Mouse (Mus musculus) forebrain, embryonic 11.5 days (tissue): ENCODE measurements around the gene Clasp1. TPM values are rescaled to one million over a fixed set of nuclear protein-coding genes. Genes with fewer than 3 reads are reported as not detected.

Source experiments
- ATAC-seq: fragments of 200-750 bp; cut with Nextera tagmentation; replicated peaks from 2 replicates; pipeline ENCODE4 v1.8.0; 2017; ENCODE audit warnings: moderate TSS enrichment; ENCODE audit not compliant: low FRiP score
- DNase-seq: peaks from one replicate; pipeline ENCODE4 v3.0.0-alpha.2; 2017; ENCODE audit warnings: low spot score
- H3K27ac ChIP-seq: fragments of 300-500 bp; sonication (generic); 2 replicates; pipeline ENCODE4 v1.5.1; 2014; ENCODE audit warnings: low read depth, low read length
- H3K27me3 ChIP-seq: fragments of 300-500 bp; sonication (generic); 2 replicates; pipeline ENCODE4 v1.6.1; 2014; ENCODE audit warnings: mild to moderate bottlenecking, low read length, mixed read lengths; ENCODE audit not compliant: control insufficient read depth, insufficient read depth
- H3K36me3 ChIP-seq: fragments of 300-500 bp; sonication (generic); 2 replicates; pipeline ENCODE4 v1.6.1; 2014; ENCODE audit warnings: mild to moderate bottlenecking, low read length, moderate library complexity, mixed read lengths; ENCODE audit not compliant: control insufficient read depth, insufficient read depth
- H3K4me1 ChIP-seq: fragments of 300-500 bp; sonication (generic); replicated peaks from 2 replicates; pipeline ENCODE4 v1.6.1; 2014; ENCODE audit warnings: low read length, mixed read lengths; ENCODE audit not compliant: control insufficient read depth, insufficient read depth
- H3K4me2 ChIP-seq: fragments of 300-500 bp; sonication (generic); 2 replicates; pipeline ENCODE4 v1.6.1; 2014; ENCODE audit warnings: low read depth, mild to moderate bottlenecking, low read length, moderate library complexity, mixed read lengths; ENCODE audit not compliant: severe bottlenecking
- H3K4me3 ChIP-seq: fragments of 300-500 bp; sonication (generic); 2 replicates; pipeline ENCODE4 v1.5.1; 2014; ENCODE audit warnings: low read depth, low read length
- H3K9ac ChIP-seq: fragments of 300-500 bp; sonication (generic); 2 replicates; pipeline ENCODE4 v1.6.1; 2014; ENCODE audit warnings: low read length
- H3K9me3 ChIP-seq: fragments of 300-500 bp; sonication (generic); 2 replicates; pipeline ENCODE4 v1.6.1; 2016; ENCODE audit warnings: low read length, mixed read lengths; ENCODE audit not compliant: control insufficient read depth
- WGBS: fragments of 180-500 bp; shearing (Covaris S2); extraction: QIAGEN DNeasy Blood & Tissue Kit; methylation state at CpG from one replicate; pipeline ENCODE4 v1.1.7; 2014; 5-methylcytosine and 5-hydroxymethylcytosine counted together
- polyA plus RNA-seq: library from polyadenylated mRNA; unstranded; fragments of >200 nt; fragmentation: Nextera tagmentation; extraction: Ambion mirVana; gene quantifications from 2 replicates; pipeline ENCODE4 v1.2.1, GENCODE M21; 2014

The Clasp1 gene
- polyA plus RNA-seq, 1 experiment from 2014 or later = 136 TPM

- DNase-seq = peak; percentile 30
- Histone ChIP-seq H3K27me3 (no peaks in the 10 kb centered on the region), H3K9me3 (no peaks in the 10 kb centered on the region), H3K27ac (no peak overlapping the region), H3K36me3 (peaks cover 4% of the 10 kb centered on the region; the same call in 1 of the 2 replicates), H3K4me3 (no peak overlapping the region), H3K9ac (no peak overlapping the region), H3K4me2 (no peak overlapping the region), H3K4me1 (no peaks in the 10 kb centered on the region)
- ATAC-seq = no peak
- 93% methylated on average over 3 of the region's 3 CpGs for WGBS
These were observed 122.1 kb downstream of the Clasp1 start for GRCm38 (mm10) chr1:118510996-118511395.

GRCm38 (mm10) chr1:118511738-118512530 is 123.1 kb downstream of the Clasp1 start:
- no peak overlapping the region for H3K4me3 ChIP-seq
- peaks cover 4% of the 10 kb centered on the region; the same call in 1 of the 2 replicates for H3K36me3 ChIP-seq
- WGBS = 96% methylated on average over 8 of the region's 8 CpGs
- no peak overlapping the region for H3K9ac ChIP-seq
- H3K9me3 ChIP-seq = no peaks in the 10 kb centered on the region
- no peaks in the 10 kb centered on the region for H3K27me3 ChIP-seq
- DNase-seq = no peak
- no peak overlapping the region for H3K27ac ChIP-seq
- no peak overlapping the region for H3K4me2 ChIP-seq
- no peaks in the 10 kb centered on the region for H3K4me1 ChIP-seq
- no peak for ATAC-seq

GRCm38 (mm10) chr1:118516256-118516655 is 127.4 kb downstream of the Clasp1 start:
- Histone ChIP-seq H3K4me3 (no peak overlapping the region), H3K4me2 (no peak overlapping the region), H3K27me3 (no peaks in the 10 kb centered on the region), H3K27ac (no peak overlapping the region), H3K9ac (no peak overlapping the region), H3K36me3 (peaks cover 5% of the 10 kb centered on the region; the same call in 1 of the 2 replicates), H3K9me3 (no peaks in the 10 kb centered on the region), H3K4me1 (no peaks in the 10 kb centered on the region)
- no peak for ATAC-seq
- DNase-seq = peak; percentile 28
- WGBS = 87% methylated on average over 7 of the region's 7 CpGs

- 69% methylated on average over 6 of the region's 6 CpGs for WGBS
- Histone ChIP-seq H3K9ac (no peak overlapping the region), H3K4me1 (no peaks in the 10 kb centered on the region), H3K4me2 (no peak overlapping the region), H3K4me3 (no peak overlapping the region), H3K27me3 (no peaks in the 10 kb centered on the region), H3K27ac (no peak overlapping the region), H3K36me3 (peaks cover 10% of the 10 kb centered on the region; the same call in 1 of the 2 replicates), H3K9me3 (no peaks in the 10 kb centered on the region)
- no peak for ATAC-seq
- DNase-seq = no peak
These were observed 134.3 kb downstream of the Clasp1 start for GRCm38 (mm10) chr1:118523161-118523560.

GRCm38 (mm10) chr1:118525336-118525735 is 136.5 kb downstream of the Clasp1 start:
- DNase-seq (no peak), ATAC-seq (no peak)
- no peak overlapping the region for H3K9ac ChIP-seq
- H3K27me3 ChIP-seq = no peaks in the 10 kb centered on the region
- no peak overlapping the region for H3K4me3 ChIP-seq
- H3K36me3 ChIP-seq = peaks cover 17% of the 10 kb centered on the region; the same call in 1 of the 2 replicates
- no peak overlapping the region for H3K4me2 ChIP-seq
- WGBS = 88% methylated on average over 9 of the region's 9 CpGs
- no peak overlapping the region for H3K27ac ChIP-seq
- no peaks in the 10 kb centered on the region for H3K4me1 ChIP-seq
- no peaks in the 10 kb centered on the region for H3K9me3 ChIP-seq

GRCm38 (mm10) chr1:118529213-118529612 is 140.4 kb downstream of the Clasp1 start:
- no peak for DNase-seq
- Histone ChIP-seq H3K9me3 (no peaks in the 10 kb centered on the region), H3K27me3 (no peaks in the 10 kb centered on the region), H3K4me1 (no peaks in the 10 kb centered on the region), H3K27ac (no peak overlapping the region), H3K9ac (no peak overlapping the region), H3K4me2 (no peak overlapping the region), H3K36me3 (peaks cover 13% of the 10 kb centered on the region; the same call in 1 of the 2 replicates), H3K4me3 (no peak overlapping the region)
- no peak for ATAC-seq
- 83% methylated on average over 1 of the region's 1 CpGs for WGBS

GRCm38 (mm10) chr1:118531259-118531658 is 142.4 kb downstream of the Clasp1 start:
- 93% methylated on average over 3 of the region's 3 CpGs for WGBS
- DNase-seq (no peak), ATAC-seq (no peak)
- H3K4me2 ChIP-seq = no peak overlapping the region
- no peaks in the 10 kb centered on the region for H3K4me1 ChIP-seq
- no peaks in the 10 kb centered on the region for H3K27me3 ChIP-seq
- no peak overlapping the region for H3K27ac ChIP-seq
- H3K9me3 ChIP-seq = no peaks in the 10 kb centered on the region
- no peak overlapping the region for H3K4me3 ChIP-seq
- peaks cover 13% of the 10 kb centered on the region; the same call in 1 of the 2 replicates for H3K36me3 ChIP-seq
- no peak overlapping the region for H3K9ac ChIP-seq

GRCm38 (mm10) chr1:118536021-118536420 is 147.2 kb downstream of the Clasp1 start:
- no peaks in the 10 kb centered on the region for H3K4me1 ChIP-seq
- H3K4me2 ChIP-seq = no peak overlapping the region
- H3K27me3 ChIP-seq = no peaks in the 10 kb centered on the region
- no peaks in the 10 kb centered on the region for H3K9me3 ChIP-seq
- ATAC-seq (no peak), DNase-seq (no peak)
- no peak overlapping the region for H3K4me3 ChIP-seq
- WGBS = 96% methylated on average over 15 of the region's 15 CpGs
- no peak overlapping the region for H3K9ac ChIP-seq
- H3K36me3 ChIP-seq = peaks cover 6% of the 10 kb centered on the region; the same call in 1 of the 2 replicates
- no peak overlapping the region for H3K27ac ChIP-seq

GRCm38 (mm10) chr1:118539046-118539445 is 150.2 kb downstream of the Clasp1 start:
- Histone ChIP-seq H3K4me1 (no peaks in the 10 kb centered on the region), H3K27ac (no peak overlapping the region), H3K9ac (no peak overlapping the region), H3K4me3 (no peak overlapping the region), H3K36me3 (peaks cover 13% of the 10 kb centered on the region; the same call in 1 of the 2 replicates), H3K4me2 (no peak overlapping the region), H3K27me3 (no peaks in the 10 kb centered on the region), H3K9me3 (no peaks in the 10 kb centered on the region)
- DNase-seq = no peak
- ATAC-seq = no peak
- 88% methylated on average over 6 of the region's 6 CpGs for whole genome bisulfite sequencing
